Mouse (Mus musculus) G1E (cell line): ENCODE results near the gene Mecr.

Experiments used
- CTCF ChIP-seq: IDR thresholded peaks from 2 replicates; pipeline ENCODE4 v1.5.1; 2012; ENCODE audit warnings: low read depth, low read length, inconsistent platforms, mixed read lengths
- GATA1 ChIP-seq: IDR thresholded peaks from 2 replicates; pipeline ENCODE4 v1.6.1; 2012; ENCODE audit warnings: borderline replicate concordance, low read length, inconsistent platforms, mixed read lengths
- GATA2 ChIP-seq: IDR thresholded peaks from 2 replicates; pipeline ENCODE4 v1.6.1; 2012; ENCODE audit warnings: low read depth, low read length, inconsistent platforms, borderline replicate concordance
- POLR2AphosphoS5 ChIP-seq: IDR thresholded peaks from 2 replicates; pipeline ENCODE4 v1.6.1; 2012; ENCODE audit warnings: low read depth, low read length, inconsistent platforms; ENCODE audit not compliant: insufficient replicate concordance
- TAL1 ChIP-seq: conservative IDR thresholded peaks from 2 replicates; pipeline ENCODE4 v1.6.1; 2012; ENCODE audit warnings: low read depth, low read length, inconsistent platforms, mixed read lengths

DNA sequence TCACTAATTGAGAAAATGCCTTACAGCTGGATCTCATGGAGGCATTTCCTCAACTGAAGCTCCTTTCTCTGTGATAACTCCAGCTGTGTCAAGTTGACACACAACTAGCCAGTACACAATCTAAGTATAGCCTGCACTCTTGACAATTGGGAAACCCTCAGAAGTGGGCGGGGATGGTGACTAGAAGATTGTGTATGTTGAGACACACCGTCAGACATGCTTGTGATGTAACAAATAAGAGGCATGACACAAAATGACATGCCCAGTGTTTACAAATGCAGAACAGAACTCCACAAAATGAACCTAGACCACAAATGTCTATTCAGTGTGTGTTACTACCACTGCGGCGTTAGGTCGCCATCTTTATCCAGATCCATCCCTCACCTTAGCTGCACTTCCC lies 53.8 kb downstream of the Mecr start:
- TF ChIP-seq GATA1: no peak
- TF ChIP-seq CTCF: no peak
- TF ChIP-seq GATA2: no peak
- TF ChIP-seq TAL1: no peak
- no peak for TF ChIP-seq POLR2AphosphoS5
